Mouse (Mus musculus): ENCODE measurements around the gene Sptb.

Sptb gene

DNA sequence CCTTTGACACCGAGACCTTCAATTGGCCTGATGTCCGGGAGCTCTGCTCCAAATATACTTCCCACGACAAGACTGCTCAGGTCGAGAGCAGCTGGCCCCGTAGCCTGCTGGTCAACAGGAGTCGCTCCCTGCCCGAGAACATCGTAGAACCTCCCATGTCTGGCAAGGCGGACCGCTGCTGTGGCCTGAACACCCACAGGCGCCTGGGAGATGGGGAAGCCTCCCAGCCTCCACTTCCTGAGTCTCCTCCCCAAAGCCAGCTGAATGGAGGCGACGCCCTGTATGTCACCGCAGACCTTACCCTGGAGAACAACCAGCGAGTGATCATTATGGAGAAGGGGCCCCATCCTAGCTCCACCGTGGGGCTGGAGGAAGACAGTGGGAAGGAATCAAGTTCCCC, 132.5 kb downstream of the Sptb start:
- peak; percentile 36 for DNase-seq (ENCODE audit: extremely low read depth, low read depth)

DNA sequence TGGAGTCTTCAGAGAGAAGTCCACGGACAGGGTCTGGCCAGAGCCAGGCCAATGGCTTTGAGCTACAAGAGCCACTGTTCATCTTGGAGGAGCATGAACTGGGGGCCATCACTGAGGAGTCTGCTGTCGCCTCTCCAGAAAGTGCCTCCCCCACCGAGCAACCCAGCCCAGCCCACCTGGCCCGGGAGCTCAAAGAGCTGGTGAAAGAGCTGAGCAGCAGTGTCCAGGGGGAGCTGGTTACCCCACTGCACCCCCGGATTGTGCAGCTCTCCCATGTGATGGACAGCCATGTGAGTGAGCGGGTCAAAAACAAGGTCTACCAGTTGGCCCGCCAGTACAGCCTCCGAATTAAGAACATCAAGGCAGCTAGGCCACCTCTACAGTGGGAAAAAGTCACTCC, 133.5 kb downstream of the Sptb start:
- DNase-seq (ENCODE audit: extremely low read depth, low read depth): no peak

DNA sequence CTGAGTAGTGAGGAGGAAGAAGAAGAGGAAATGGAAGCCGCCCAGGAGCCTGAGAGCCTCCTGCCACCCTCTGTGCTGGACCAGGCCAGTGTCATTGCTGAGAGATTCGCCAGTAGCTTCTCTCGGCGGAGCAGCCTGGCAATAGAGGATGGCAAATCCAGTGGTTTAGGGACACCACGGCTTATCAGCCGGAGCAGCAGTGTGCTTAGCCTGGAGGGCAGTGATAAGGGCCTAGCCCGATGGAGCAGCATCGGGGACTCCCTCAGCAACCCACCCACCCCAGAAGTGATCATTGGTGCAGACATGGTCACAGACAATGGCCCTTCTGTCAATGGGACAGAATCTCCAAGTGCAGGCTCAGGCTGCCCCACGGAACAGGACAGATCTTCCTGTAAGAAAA, 134.3 kb downstream of the Sptb start:
- DNase-seq (ENCODE audit: extremely low read depth, low read depth): peak; percentile 67

DNA sequence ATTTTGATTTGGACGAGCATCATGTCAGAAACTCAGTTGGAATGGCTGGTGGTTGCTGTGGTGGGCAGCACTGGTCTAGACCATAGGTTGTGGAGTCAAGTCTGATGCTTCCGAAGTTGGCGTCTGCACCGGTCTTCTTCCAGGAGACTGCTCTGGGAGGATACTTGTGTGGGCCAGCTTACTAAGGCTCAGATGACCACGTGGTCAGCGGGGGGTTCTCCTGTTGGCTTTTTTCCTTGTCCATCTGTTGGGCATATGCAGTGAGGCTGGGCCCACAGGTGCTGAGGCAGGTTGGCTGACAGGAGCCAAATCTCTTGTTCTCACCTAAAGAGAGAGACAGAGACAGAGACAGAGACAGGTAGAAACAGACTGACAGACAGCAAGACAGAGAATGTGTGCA, 135.5 kb downstream of the Sptb start:
- DNase-seq (ENCODE audit: extremely low read depth, low read depth): no peak

DNA sequence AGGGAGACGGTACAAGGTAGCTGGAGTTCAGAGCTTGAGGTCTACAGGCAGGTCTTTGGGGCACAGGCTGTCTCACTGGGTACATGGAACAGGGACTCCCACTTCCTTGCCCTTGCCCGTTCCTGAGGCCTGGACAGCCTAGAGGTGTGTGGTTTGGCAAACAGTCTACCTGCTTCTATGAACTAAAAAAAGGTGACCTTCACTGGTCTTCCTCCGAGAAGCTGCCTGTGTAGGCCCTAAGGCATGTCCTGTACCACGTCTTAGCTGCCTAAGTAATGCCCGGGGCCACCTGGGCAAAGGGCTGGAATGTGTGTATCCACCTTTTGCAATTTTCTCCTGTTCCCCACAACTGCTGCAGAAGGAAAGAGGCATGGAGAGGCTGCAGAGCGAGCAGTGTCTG, 137.0 kb downstream of the Sptb start:
- DNase-seq (ENCODE audit: extremely low read depth, low read depth): no peak

DNA sequence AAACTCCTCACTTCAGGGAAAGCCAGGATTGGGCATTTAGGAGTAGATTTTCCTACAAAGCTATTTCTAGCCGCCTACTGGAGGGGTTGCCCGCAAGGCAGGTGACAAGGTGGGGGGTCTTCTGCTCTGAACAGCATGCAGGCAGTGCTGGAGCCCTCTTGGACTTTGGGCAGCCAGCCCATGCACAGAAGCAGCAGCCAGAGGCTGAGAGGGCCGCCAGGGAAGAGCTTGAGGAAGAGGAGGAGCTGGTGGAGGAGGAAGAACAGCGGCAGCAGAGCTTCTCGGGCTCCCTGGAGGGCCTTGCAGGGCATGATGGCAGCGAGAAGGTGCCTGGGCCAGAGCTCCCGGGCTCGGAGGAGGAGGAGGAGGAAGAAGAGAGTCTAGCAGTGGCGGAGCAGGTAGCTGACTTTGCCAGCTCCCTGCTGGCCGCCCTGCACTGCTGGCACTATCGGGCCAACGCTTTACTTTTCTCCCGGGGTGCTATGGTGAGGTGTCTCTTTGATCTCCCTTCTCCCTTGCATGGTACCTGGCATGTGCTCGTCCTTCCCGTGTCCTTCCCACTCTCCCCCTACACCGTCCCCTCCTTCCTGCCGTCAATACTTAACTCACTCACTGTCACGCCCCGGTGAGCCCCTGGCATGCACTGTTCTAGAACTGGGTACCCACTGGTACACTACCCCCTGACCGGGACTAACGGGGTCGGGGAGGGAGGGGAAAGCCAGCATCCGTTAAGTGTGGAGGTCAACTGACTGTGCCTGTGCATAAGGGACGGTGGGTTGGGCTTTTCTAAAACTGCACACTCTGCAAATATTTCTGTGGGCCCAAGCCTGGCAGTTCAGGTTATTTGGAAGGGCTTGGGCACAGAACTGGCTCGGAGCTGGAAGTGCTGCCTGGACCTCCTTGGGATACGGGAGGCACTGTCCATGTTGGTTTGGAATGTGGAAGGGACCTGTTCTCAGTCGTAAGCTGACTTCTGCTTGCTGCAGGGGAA, 137.8 kb downstream of the Sptb start:
- DNase-seq (ENCODE audit: extremely low read depth, low read depth): no peak

DNA sequence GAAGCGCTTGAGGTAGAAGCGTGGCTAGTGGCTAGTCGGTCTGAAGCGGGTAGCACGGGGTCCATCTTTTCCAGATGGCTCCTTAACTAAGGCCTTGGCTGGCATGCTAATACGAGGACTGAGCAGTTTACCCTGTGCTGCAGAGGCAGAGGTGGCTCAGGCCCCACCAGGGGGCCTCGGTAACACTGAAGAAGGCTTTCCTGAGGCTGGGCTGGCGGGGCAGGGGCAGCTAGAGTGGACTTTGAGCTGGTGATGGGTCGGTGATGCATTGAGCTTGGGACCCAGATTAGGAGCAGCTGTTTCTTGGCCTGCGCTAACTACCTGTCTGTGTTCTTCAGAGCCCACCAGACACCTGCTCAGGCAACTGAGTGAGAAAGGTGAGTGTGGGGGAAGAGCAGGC, 139.1 kb downstream of the Sptb start:
- DNase-seq (ENCODE audit: extremely low read depth, low read depth): no peak

DNA sequence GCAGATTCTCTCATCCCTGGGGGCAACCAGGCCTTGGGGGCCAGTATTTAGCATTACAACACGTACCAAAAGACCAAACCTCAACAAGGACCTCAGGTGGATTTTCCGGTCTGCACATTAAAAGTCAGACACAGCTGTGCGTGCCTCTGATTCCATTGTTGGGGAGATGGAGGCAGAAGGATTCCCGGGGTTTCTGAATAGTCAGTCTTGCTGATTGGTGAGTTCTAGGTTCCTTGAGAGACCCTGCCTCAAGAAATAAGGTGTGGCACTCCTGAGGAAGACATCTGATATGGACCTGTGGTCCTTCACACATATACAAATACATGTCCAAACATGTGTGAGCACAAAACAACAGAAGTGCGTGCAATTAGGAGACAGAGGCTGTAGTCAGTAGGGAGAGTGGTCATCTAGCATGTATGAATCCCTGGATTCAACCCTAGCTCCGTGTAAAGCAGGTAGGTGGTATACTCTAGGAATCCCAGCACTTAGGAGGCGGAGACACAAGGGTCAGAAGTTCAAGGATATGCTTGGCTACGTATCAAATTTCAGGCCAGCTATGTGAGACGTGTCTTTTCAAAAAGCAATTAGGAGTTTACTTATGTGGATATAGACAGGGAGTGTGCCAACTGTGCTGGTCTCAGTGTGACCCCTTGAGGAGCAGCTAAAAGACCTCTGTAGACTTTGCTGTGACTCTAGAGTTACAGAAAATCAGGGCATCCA, 140.0 kb downstream of the Sptb start:
- no peak for DNase-seq (ENCODE audit: extremely low read depth, low read depth)

DNA sequence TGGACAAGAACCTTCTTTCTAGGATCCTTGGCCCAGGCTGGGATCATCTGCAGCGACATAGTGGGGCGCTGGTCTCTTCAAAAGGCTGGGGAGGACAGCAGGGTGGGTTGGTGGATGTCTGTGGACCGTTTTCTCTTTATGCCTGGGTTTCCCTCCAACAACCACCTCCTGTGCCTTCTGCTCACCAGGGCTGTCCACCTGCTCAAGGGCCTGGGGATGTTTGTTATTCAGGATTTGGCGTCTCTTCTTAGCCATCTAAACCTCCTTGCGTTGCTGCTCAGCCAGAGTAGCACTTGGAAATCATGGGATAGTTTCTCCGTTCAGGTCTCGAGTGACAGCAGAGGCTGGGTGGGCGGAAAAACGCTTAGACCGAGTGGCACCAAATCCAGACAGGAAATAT, 144.1 kb downstream of the Sptb start:
- DNase-seq (ENCODE audit: extremely low read depth, low read depth): no peak

DNA sequence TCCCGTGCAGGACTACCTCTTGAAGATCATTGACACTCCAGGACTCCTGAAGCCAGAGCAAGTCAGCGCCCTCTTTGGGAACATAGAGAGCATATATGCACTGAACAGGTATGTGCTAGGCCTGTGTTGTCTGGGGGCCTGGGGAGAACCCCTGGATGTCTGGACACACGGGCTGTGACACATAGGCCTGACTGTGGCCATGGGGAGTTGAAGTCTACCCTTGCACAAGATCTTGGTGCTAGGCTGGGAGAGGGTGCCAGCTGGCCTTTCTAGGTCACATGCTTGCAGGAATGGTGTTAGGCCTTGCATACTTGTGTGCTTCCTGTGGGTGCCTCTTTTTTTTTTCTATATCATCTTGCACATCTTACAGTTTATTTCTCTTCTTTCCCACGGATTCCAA, 148.2 kb downstream of the Sptb start:
- DNase-seq (ENCODE audit: extremely low read depth, low read depth): no peak

DNA sequence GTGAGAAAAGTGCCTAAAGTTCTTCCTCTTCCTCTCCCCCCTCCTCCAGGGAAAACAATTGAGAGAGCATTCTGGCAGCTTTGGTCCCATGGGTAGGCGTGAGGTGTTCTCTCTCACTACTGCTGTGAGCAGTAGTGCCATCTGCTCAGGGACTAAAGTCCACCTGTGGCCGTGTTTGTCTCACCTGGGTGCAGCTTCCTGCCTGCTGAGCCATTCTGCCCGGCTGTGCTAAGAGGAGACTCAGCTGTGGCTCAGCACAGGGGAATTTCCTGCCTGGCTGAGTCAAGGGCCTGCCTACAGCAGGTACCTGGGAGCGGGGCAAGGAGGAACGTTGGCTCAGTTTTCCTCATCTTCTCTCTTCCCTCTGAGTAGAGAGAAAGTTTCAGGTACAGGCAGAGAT, 152.1 kb downstream of the Sptb start:
- no peak for DNase-seq (ENCODE audit: extremely low read depth, low read depth)

DNA sequence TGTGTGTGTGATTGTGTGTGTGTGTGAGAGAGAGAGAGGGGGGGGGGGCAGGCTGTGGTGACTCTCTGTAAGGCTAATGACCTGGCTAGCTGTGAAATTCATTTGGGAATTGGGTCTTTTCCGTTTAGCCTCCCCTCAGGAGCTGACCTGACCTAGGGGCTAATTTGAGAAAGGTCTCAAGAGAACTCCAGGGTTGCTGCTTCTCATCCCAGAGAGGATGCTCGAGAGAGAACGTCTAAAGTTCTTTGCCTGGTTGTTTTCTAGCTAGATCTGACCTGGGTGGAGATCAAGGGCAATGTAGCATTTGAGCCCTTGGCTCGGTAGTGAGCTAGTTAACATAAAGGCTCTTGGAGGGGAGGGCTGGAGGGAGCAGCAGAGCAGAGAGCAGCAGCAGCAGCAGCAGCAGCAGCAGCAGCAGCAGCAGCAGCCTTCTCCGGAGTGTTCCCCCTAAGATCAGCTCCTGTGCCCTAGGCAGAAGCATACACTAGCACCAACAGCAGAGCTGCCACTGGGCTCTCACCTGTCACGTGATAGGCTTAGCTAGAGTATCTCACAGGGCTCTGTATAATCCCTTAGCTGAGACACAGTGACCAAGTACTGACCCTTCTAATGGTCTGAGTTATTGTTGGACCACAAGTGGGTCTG, 153.5 kb downstream of the Sptb start:
- DNase-seq (ENCODE audit: extremely low read depth, low read depth): no peak

DNA sequence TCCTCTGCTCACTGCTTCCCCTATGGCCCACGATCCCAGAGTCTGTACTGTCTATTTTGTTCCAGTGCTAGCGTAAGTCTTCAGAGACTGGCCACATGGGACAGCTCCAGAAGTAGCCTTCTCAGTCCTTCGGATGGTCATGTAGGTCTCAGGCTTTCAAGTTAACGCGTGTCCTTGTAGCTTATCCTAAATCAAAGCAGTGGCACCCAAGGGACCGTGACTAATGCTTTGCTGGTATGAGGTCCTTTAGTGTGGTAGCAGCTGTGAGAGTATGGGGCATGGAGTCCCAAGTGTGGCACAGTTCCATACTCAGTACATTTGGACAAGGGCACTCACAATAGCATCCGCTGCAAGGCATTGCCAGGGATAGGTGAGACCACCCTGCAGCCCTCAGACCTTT, 154.2 kb downstream of the Sptb start:
- no peak for DNase-seq (ENCODE audit: extremely low read depth, low read depth)

DNA sequence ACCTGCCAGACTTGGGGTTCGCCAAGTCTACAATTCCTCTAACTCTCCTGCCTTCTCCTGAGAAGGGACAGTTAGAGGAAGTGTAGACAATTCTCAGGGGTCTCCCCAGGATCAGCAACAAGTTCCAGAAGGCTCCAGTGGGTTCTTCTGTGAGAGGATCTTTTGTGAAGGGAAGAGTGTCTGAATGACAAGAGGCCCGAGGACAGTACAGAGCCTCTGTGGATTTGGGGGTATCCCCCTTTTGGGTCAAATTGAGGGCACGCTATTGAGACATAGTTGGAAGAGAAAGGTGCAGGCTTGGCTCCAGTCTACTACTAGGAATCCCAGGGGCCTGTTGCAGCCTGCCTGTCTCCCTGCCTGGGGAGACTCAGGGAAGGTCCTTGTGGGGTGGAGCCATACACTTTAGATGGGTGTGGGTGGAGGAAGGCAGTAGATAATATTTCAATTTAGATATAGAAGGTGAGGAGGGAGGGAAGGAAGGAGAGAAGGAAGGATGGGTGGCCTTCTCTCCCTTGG, 155.4 kb downstream of the Sptb start:
- no peak for DNase-seq (ENCODE audit: extremely low read depth, low read depth)

DNA sequence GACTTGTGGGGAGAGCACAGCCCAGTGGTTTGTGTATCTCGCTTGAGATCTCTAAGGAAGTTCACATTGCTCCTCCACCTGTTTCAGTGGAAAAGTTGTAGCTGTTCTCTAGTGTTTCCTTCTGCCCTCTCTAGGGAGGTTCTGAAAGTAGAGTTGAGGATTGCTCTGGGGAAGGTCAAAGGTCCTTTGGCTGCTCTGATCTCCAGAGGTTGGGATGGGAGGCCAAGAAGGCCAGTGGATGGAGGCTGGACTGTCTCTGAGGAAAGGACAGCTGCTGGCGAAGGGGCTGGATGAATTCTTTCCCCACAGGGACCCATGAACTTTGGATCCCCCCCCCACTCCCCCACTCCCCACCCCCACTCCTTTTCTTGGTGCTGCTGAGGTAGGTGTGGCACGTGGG, 156.0 kb downstream of the Sptb start:
- DNase-seq (ENCODE audit: extremely low read depth, low read depth): no peak

DNA sequence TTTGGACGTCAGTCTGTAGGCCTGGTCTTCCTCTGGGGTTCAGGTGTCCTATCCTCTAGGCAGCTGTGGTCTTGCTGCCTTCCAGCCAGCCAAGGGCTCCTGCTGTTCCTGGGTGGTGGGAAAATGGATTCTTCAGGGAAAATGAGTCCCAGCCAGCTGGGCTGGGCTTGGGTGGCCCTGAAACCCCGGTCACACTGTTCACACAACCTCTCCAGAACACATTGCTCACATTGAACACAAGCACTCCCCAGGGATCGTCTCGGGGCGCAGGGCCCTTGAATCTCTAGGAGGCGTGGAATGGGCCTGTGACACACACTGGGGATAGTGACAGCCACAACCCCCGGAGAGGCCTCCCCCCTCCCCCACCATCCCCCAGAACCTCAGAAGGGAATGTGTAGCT, 156.4 kb downstream of the Sptb start:
- DNase-seq (ENCODE audit: extremely low read depth, low read depth): no peak

DNA sequence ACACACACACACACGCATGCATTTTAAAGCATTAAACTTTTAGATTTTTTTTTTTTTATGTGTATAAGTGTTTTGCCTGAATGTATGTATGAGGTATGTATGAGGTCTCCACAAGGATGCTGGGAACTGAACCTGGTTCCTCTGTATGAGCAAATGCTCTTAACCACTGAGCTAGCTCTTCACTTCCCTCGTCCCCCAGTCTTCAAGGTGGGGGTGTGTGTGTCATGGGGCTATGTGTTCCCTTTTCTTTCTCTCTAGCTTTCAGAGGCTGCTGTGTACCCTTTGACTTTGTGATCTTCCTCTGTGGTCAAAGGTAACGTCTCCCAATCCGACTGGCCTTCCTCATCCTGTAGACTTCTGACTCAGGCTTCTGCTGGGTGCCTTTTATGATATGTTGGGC, 157.4 kb downstream of the Sptb start:
- peak; percentile 24 for DNase-seq (ENCODE audit: extremely low read depth, low read depth)

DNA sequence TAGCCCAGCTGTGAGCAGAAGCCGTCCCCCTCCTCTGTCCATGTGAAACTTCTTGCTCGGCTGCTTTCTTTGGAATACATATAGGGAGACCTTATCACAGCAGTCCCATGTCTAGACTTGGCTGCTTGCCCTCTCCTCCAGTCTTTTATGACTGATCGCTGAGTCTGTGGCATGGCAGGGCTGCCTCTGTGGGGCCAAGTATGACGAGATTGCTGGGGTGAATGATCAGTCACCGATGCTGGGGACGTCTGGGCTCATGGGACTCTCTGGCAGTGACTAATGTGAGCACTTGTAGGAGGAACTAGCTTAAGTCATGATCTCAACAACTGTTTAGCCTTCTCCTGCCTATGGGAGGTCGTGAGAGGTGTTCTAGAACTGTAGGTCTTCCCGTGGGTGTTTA, 158.0 kb downstream of the Sptb start:
- peak; percentile 77 for DNase-seq (ENCODE audit: extremely low read depth, low read depth)

DNA sequence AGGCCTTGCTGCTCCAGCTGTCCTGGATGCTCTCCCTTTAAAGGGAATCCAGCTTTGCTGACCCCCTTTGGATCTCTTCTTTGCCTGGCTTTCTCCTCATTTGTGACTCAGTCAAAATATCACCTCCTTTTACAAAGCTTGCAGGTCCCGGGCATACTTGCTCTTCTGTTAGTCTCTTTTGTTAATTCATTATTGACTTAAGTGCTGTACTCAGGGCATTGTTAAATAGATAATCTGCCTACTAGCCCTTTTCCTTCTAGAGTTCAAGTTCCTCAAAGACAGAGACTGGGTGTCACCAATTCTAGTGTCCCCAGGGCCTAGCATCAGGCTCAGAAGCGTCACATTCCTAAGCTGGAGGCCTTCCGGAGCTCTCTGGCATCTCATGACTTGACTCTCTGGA, 161.1 kb downstream of the Sptb start:
- no peak for DNase-seq (ENCODE audit: extremely low read depth, low read depth)

DNA sequence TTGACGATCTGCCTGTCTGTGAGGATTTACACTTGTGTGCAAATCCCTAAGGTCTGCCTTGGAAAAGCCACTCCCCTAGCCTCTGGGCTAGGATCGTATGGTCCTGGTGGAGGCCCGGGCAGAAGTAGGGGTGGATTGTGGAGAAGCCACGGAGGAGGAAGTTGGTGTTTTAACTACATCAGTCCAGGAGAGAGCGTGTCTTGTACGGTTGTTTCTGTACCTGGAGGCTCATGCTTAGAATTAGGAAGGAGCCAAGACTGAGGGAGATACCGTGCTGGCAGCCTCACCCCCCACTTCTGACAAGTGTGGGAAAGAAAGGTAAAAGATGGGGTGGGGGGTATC, 162.3 kb downstream of the Sptb start:
- no peak for DNase-seq (ENCODE audit: extremely low read depth, low read depth)

DNA sequence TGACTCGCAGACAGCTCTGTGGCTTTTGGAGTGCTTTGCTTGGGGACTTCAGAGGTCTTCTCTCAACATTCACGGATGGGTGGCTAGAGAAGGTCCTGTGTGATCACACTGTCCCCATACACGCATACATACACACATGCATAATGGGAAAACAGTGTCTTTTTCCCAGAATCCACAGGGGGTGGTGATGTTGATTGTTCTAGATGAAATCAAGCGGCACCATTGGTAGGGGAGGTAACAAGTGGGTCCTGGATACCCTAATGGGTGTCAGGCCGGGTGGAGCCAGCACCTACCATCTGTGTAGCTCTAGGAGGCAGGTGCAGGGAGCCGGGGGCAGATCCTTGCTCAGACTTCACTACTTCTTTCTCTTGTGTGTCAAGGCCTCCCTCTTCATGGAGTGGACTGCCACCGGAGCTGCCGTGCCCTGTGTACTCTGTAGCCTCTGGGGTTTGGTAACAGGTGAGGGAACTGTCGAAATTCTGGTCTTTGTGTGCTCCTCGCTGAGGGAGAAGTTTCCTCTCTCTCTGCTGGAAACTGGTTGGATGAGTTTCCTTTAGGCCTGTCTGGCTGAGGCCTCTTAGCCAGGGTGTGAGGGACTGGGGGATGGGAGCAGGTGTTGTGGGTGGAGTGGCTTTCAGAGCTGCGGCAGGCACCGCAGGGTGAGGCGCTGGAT, 162.8 kb downstream of the Sptb start:
- no peak for DNase-seq (ENCODE audit: extremely low read depth, low read depth)
